Mouse (Mus musculus): ENCODE measurements around the gene Col9a2. TPM values are rescaled to one million over a fixed set of nuclear protein-coding genes. Genes with fewer than 3 reads are reported as not detected.
"Not testable (repeated sequence)": the region's sequence is repeated elsewhere in the genome, so short reads cannot be mapped to it uniquely, and the experiment has no call there.

Col9a2 gene
- total RNA-seq, 2 experiments from 2014 or later, result 5.2 to 5.5 TPM

DNA sequence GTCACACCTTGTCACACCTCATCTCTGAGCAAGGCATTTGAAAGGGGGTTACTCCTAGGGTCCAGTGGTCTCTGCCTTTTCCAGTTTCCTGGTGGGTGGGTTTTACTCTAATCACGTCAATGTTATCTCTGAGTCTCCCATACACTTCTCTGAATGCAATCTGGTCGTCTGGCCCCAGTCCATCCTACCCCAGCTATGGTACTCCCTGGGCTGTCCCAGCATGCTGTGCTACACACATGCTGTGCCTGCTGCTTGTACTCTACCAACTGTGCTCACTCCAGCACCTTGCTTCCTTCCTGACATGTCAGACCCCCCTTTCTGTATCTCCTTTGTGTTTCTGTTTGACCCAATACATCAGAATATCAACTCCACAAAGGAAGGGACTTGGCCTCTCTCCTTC, 17.8 kb downstream of the Col9a2 start:
- intact Hi-C loops (cut with DNase I), result no loop called here
- no peak for DNase-seq (ENCODE audit: low spot score in 2 of 2)

DNA sequence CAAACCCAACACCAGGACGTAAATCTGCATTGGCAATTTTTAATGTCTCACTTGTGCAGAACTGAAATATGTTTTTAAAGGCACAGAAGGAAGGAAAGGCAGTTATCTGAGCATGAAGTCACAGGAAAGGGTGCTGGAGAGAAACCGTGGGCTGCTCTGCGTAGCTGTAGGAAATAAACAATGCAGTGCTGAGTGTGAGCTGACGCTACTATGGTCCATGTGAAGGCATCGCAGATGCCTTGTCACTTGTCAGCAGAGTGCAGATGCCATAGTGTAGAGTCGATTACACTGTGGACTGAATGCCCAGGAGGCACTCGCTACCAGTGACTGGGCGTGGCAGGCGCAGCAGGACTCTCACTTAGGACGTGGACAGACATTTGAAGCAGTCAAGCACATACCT, 20.0 kb downstream of the Col9a2 start:
- DNase-seq (ENCODE audit: low spot score in 2 of 2); intact Hi-C loops (cut with DNase I): not testable (repeated sequence)

DNA sequence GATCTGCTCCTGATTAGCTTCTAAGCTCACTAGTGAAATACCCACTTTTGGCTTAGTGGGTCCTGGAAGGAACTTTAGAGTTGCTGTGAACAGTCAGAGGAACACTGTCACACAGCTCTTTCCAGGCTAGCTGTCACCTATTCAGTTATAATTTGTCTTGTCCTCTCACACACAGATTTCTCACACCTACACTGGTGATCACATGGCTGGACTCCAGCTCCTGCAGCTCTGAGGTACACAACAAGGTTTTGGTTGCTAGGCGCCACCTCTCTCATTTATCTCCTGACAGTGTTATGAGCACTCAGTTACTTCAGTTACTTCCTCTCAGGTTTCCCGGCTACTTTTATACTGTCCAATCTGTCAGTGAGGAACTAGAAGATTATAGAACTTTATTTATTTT, 26.2 kb downstream of the Col9a2 start:
- DNase-seq (ENCODE audit: low spot score in 2 of 2), result no peak
- intact Hi-C loops (cut with DNase I), result no loop called here

DNA sequence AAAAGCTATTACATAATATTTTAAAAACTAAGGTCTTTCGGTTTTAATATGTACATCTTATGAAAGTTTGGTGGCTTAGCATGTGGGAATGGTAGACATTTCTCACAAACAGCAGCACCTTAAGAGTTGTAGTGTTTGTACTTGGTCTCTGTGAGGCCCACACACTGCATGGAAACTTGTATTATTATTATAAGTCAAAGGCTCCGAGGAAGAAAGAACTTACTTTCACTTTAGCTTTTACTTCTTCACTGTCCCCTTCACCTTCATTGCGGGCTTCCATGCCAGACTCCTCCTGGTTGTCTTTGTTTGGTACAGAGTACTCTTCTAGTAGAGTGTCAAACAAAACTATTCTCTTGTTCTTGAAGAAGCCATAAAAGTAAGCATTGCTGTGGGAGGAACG, 35.1 kb downstream of the Col9a2 start:
- no peak for DNase-seq (ENCODE audit: low spot score in 2 of 2)
- intact Hi-C loops (cut with DNase I), result no loop called here

DNA sequence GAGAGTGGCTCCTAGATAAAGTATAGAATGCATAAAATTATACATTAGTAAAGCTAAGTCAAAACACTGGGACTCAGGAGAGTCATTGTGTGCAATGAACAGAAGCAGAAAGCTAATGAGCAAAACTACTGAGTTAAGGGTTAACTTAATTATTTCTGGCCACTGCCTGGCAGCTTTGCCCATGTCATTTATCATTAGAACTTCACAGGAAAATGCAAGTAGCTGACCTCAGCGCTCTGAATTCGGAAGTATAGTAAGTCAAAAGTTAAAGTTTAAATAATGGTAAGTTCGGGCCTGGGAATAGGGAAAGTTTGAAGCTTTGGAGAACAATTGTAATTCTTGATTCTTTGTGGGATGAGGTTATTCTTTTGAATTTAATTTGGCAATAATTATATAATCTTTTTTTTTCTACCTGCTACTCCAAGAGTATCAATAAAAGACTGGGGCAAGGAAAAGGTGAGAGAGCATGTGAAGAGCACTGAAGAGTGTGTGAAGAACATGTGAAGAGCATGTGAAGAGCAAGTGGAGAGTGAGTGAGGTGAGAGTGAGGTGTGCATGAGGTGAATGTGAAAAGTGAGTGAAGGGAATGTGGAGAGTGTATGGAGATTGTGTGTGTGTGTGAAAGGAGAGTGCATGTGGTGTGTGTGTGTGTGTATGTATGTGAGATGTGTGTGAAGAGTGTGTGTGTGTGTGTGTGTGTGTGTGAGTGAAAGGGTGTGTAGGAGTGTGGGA, 38.9 kb downstream of the Col9a2 start:
- no peak for DNase-seq (ENCODE audit: low spot score in 2 of 2)
- intact Hi-C loops (cut with DNase I), result no loop called here

DNA sequence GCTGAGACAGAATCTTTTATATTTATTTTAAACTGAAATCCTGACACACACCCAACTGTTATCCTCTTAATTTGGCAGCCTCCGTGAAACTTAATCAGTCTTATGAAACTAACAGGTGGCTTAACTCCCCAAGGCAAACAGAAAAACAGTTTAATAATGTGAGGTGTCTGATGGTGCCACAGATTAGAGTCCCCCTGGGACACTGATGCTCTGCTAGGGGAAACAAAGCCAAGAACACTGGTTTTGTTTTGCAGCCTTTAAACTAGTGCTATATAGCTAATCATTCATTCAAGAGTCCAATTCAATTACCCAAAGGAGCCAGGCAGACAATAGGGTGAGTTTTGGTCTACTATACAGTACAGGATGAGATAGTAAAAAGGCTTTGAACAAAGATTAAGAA, 41.2 kb downstream of the Col9a2 start:
- intact Hi-C loops (cut with DNase I), result no loop called here
- DNase-seq (ENCODE audit: low spot score in 2 of 2), result no peak

DNA sequence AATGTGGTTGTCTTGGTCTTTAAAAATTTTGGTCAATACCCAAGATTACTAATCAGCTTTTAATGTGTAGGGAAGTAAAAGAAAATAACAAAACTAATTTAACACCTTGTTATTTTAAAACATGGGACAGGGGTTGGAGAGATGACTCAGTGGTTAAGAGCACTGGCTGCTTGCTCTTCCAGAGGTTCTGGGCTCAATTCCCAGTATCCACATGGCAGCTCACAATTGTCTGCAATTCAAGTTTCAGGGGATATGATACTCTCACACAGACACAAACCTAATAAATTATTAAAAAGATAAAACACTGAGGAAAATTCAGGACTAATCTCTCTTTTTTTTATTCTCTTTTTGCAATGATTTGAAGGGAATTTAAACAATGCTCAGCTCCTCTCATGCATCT, 45.3 kb downstream of the Col9a2 start:
- no peak for DNase-seq (ENCODE audit: low spot score in 2 of 2)
- intact Hi-C loops (cut with DNase I), result no loop called here

DNA sequence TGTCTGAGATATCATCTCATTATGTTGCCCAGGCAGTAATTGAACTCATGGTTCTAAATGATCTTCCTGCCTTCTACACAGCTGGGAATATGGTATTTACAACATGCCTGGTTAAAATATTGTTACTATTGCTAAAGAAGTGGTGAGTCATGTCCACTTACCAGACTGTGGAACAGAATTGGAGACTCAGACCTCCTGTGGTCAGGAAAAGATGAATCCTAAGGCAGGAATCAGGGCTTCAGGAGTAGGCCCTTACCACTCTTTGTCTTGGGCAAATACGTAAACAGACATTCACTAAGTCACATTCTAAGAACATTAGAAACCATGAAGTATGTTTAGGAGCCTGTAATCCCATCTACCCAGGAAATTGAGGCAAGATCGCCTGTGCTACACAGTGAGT, 49.5 kb downstream of the Col9a2 start:
- intact Hi-C loops (cut with DNase I), result no loop called here
- DNase-seq (ENCODE audit: low spot score in 2 of 2), result no peak

DNA sequence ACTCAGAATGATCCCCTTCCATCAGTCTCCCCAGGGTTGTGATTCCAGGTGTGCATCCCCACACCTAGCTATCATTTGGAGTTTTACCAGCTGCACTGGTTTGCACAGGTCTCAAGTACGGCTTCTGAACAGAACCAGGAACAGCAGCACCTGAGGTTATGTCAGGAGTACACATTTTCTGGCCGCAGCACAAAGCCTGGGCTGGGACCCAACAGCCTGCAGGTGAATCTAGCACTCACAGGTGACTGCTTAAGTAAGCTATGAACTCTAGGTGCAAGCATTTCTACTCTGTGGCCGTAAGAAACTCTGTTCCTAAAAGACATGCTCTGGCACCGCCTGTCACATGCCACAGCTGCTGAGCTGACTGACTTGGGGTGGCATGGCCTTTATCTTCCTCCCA, 51.0 kb downstream of the Col9a2 start:
- intact Hi-C loops (cut with DNase I), result no loop called here
- DNase-seq (ENCODE audit: low spot score in 2 of 2), result no peak

DNA sequence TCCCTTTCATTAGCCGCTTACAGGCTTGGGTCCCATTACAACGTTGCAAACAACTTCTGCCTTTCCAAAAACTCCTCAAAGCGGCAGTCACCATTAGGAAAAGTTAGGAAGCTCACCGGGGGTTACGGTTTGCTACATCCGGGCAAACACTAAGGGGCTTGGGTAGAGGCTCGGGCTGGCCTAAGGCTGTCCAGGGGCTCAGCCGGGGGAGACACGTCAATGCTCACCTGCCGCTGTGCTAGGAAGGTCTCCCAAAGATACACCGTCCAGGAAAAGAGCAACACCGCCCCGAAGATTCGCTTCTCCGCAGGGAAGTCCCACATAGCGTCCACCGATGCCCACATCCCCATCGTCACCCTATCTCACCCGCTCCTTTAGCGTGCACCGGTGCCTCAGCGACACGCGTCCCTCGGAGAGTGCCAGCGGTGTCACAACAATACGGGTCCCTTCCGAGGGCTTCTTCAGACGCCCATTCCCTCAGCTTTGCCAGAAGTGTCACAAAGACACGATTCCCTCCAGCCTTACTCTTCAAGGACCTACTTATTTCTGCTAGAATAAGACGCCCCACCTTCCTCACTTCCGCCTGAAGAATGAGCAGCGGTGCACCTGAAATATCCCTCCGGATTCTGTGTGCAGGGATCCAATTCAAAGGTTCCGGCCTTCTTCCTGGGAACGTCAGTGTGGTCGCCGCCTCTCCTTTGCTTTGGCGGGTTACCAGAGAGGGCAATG, 58.6 kb downstream of the Col9a2 start, which contains the start of gene Zmpste24:
TSS of gene Zmpste24 (minus strand) at position 592 of the 729 bp plus-strand sequence.
- intact Hi-C loops (cut with DNase I), result loop anchor here (2.0 kb wide), 1 partner anchor 117 kb away; the partner anchor contains the start of gene Rlf
- DNase-seq (ENCODE audit: low spot score in 2 of 2), result peak; percentile 86 to 94

DNA sequence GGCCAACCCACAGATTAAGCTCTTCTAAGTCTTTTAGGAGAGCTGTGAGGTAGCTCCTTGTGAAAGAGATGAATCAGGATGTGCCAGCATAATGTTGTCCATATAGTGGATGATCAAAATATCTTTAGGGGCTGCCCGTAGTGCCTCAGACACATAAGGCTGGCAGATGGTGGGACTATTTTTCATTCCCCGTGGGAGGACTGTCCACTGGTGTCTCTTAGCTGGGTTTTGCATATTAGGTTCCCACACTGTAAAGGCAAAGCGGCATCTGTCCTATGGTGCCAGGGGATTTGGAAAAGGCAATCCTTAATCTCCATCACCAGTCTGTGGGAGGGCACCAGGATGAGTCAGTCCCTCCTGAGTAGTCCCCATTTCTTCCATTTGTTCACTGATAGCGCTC, 64.1 kb downstream of the Col9a2 start:
- DNase-seq (ENCODE audit: low spot score in 2 of 2), result peak; percentile 29 to 96
- intact Hi-C loops (cut with DNase I), result no loop called here

Other genes starting within 250 kb of the Col9a2 start
- gene Nfyc, start 207.8 kb upstream of the Col9a2 start, total RNA-seq (2021), result 10 to 100 TPM; 44.0 to 47.9 TPM
- gene Rims3, start 184.6 kb upstream of the Col9a2 start, total RNA-seq (2021), result 100 to 1,000 TPM in 1 of 2 experiments, 10 to 100 TPM in 1; 94.9 to 115 TPM
- 10 to 100 TPM; 10.1 to 13.3 TPM for gene Exo5, start 114.4 kb upstream of the Col9a2 start, total RNA-seq (2021)
- 1 to 10 TPM; 1.1 to 1.6 TPM for gene Zfp69, start 87.7 kb upstream of the Col9a2 start, total RNA-seq (2021)
- 100 to 1,000 TPM; 188 to 194 TPM for gene Smap2, start 22.1 kb upstream of the Col9a2 start, total RNA-seq (2021)
- 10 to 100 TPM; 25.4 to 26.1 TPM for gene Zmpste24, start 58.9 kb downstream of the Col9a2 start, total RNA-seq (2021)
- gene Tmco2, start 69.8 kb downstream of the Col9a2 start, total RNA-seq (2021), result not detected
- gene Rlf, start 175.7 kb downstream of the Col9a2 start, total RNA-seq (2021), result 10 to 100 TPM; 26.5 to 27.5 TPM

All from left cerebral cortex, postnatal 25 days (tissue).